Mouse (Mus musculus): ENCODE data around the gene Camk2n1.
A peak's percentile ranks its signal among the peaks of the same experiment; 100 is the strongest.

The Camk2n1 gene

DNA sequence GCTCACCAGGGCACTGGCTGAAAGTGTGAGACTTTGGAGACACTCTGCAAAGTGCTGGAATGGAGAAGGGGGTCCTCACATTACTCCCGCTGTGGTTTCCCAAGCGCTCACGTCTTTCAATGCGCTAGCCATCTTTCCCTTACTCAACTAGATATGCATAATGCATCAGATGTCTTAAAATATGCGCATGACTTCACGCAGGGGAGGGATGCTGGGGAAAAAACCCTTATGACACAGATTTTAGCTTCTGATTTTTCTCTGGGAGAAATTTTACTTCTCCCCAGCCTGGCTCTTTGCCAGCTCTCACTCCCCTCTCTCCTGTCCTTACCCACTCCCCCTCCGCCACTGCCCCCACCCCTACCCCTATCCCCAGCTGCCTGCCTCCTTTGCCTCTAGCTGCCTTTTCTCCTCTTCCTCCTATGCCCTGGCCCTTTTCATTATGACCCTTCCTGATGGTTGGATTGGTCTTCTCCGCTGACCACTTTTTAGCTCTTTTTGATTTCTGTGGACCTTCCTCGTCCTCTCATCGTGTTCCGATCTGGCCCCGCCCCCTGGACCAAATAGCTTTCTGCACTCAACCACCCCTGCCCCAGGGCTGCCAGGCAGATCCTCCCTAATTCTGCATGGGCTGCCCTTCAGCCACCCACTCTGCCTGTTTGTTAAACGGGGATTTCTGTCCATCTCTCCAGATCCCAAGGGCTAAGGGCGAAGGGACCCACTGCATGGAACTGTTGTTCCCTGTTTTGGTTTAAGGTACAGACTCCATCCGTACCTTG lies 6.1 kb upstream of the Camk2n1 start:
- DNase-seq (ENCODE audit: inconsistent ontology term): no peak

DNA sequence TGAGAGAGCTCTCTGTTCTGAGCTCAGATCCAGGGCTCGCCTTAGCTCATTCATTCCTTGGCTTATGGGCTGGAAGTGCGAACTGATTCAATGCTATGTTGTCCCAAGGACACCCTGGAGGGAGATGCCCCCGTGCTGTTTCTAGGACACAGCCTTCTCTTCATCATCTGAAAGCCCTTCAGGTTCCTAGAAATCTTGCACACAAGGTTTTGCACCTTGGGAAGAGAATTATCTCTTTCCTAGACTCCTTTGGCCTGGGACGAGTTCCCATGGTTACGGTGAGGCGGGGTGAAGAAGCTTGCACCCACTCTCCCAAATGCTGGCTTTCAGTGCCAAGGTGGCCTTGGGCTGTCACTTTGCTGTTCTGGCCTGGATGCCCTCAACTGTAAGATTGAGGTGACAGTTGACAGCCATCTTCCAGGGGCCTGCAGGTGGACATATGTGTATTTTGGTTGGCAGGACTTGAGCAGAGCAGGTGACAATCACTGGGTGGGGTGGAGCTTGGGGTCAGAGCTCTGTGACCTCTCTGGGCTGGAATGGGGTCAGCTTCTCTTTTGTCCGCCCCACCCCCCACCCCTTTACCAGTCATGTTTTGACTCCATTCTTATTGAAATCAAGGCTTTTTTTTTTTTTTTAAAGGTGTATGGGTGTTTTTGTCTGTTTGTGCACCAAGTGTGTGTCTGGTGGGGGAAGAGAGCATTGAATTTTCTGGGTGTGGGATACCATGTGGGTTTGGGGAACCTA lies 5.1 kb upstream of the Camk2n1 start:
- DNase-seq (ENCODE audit: inconsistent ontology term): no peak

DNA sequence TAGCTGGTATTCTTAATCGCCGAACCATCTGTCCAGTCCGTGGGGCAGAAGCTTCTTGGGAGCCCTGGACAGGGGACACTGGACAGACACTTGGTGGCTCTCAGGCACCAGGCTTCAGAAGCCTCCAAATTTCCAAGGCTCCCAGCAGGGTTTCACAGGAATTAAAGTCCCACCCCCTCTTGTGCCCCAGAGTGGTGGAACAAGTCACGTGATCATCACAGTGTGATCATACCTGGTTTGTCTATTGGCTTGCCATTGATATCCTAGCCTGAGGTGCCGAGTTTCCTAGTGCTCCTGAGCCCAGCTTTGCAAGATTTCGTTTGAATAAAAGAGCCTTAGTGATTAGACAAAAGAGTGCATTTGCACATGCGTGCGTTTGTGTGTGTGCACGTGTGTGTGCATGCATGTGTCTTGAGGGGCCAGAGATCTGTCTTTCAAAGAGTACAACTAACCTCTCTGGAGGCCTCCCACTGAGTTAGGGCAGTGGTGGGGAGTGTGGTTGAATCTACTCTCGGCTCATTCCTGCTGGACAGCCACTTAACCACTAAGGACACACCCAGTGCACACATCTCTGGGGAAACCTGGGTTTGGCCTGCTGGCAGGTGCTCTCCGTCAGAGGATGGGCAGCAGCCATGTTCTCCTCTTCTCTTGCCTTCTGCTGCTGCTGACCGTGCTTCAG lies 4.3 kb upstream of the Camk2n1 start:
- no peak for DNase-seq (ENCODE audit: inconsistent ontology term)

DNA sequence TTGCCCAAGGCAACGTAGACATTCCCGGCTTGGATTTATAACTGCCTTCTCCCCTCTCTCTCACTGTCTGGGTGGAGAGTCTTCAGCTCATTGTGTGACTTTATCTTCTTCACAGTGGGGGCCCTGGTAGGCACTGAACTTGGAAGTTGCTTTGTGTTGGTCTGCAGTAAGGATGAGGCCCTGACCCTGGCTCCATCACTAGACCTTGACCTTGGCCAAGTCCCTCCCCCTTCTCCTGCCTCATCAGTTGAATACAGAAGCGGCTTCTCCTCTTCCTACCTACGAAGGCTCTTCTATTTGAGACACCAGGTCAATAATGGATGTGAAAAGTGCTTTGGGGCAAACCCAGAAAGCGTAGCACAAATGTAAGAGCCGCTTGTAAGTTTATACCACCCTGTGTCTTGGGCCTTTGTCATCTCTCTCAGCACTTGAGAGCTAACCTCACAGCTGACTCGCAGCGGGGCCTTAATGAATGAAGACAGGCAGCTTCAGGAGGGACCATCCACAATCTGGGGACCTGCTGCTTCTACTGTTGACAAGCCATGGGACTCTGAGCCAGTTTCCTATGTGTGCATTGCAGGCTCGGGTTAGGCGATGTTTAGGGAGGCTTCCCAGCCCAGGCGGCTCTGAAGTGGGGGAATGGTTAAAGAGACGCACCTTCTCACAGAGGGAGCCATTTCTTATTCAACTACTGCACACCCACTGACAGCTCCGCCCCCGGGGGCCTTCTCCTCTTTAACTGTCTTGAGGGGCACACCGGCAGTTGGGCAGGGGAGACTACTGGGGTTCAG lies 1.6 kb upstream of the Camk2n1 start:
- no peak for DNase-seq (ENCODE audit: inconsistent ontology term)

DNA sequence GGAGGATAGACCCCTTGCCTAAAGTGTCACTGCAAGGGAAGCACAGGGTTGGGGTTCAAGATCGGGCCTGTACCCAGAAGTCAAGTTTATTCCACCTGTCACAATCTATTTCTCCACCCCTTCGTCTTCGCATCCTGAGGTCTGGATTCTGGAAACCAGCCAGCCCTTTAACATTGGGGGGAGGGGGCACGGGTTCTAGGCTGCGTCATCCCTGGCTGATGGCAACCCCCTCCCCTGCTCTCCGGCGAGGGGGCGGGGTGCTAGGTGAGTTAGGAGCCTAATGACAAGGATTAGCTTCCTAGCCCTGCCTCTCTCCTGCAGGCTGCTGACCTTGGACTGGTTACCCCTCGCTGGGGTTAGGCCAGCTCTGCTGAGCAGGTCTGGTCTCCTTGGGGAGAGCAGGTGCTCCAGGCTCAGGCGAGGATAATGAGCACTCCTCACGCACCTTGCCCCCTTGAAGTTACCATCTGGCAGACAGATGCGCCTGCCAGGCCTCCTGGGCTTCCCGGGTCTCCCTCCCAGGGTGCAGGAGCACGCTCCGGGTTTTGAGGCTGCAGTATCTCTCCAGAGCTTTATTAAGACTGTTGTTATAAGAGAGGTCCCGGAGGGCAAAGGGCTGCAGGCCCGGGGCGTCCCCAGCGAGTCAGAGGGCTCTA lies 889 bp upstream of the Camk2n1 start:
- no peak for DNase-seq (ENCODE audit: inconsistent ontology term)

DNA sequence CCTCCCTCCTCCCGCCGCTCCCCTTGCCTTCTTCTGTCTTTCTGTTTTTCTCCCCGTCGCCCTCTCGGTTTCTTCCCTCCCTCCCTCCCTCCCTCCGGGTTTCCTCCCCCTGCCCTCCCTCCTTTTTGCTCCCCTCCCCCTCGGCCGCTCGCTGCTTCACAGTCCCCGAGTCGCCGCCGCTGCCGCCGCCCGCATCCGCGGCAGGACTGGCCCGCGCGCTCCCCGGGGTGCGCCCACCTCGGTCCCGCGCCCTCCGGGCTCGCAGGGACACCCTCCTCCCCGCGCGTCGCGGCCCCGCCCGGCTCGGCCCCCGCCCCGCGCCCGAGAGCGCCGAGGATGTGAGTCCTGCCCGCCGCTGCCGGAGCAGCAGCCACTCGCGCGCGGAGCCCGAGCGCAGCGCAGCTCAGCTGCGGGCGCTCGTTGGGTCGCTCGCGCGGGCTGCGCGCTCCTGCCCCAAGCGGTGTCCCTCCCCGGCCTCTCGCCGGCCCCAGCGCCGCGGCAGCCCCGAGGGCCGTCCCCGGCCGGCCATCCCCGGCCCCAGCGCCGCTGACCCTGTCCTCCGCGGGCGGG lies 542 bp downstream of the Camk2n1 start:
- DNase-seq (ENCODE audit: inconsistent ontology term): peak; percentile 82

DNA sequence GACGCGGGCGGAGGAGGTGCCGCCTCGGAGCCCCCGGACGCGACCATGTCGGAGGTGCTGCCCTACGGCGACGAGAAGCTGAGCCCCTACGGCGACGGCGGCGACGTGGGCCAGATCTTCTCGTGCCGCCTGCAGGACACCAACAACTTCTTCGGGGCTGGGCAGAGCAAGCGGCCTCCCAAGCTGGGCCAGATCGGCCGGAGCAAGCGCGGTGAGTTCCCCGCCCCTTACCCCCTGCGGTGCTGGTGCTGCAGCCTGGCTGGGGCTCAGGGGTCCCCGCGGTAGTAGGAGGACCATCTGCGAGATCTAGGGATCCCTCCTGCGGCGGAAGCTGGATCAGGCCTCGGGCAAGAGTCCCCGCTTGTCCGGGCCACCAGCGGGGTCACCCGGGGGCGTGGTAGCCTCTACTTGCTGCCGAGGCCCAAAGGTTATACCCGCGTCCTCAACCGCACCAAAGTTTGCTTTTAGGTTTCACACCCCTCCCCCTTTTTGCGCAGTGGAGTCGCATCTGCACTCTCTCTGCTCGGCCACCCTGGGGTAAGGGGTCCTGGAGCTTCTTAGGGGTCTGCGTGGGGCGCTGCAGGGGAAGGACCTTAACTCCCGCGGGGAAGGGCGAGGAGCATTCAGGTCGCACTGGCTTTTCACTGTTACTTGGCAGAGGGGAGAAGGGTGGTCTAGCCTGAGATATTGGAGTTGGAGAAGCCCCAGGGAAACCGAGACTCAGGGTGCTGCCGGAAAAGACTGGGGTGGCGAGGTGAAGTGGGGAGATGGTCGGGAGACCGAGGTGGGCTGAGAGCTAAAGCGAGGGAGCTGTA lies 1.2 kb downstream of the Camk2n1 start:
- DNase-seq (ENCODE audit: inconsistent ontology term): peak; percentile 68

DNA sequence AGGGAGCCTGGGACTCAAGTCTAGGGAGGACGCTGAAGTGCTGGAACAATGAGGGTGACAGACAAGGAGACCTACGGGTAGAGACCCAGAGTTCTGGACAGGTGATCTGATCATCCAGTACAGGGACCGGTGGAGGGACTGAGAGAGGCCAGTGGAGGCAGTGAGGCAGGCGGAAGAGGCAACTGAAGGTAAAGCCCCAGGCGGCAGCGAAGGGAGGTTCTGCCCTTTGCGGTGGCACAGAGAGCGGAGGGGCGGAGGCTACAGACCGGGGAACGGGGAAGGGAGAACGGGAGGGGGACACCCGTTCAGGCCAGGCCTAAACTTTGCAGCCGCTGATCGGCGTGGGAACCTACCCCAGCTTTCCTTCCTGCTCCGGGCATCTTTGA lies 1.8 kb downstream of the Camk2n1 start:
- peak; percentile 53 for DNase-seq (ENCODE audit: inconsistent ontology term)

DNA sequence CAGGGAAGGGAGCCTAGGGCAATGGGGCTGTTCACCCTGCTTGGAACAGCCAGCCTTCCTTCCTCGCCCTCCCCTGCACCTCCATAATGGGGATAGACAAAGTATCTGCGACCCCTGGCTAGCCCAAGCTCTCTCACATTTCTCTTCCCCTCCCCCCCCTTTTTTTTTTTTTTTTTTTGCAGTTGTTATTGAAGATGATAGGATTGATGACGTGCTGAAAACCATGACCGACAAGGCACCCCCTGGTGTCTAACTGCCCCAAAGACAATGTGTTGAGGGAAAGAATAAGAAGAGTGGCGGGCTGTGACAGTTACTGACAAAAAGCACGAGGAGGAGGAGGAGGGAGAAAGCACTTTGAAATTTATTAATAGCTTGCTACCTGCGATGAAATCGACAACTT lies 2.4 kb downstream of the Camk2n1 start:
- peak; percentile 35 for DNase-seq (ENCODE audit: inconsistent ontology term)

DNA sequence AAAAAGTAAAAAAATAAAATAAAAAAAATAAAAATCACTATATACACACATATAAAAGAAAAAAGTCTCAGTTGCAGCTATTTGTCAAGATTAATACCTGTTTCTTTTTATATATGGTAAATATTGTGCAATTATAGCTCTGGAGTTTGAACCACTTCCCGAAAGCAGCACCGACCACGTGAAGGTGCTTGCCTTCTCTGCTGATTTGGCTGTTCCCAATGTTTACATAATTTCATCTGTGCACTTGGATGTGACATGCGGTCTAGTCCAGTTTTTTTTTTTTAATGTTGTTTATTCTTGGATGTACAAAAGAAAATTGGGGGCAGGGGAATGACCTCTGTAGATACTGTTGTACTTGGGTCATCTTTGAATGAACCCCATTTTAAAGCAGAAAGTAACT lies 3.0 kb downstream of the Camk2n1 start:
- no peak for DNase-seq (ENCODE audit: inconsistent ontology term)

DNA sequence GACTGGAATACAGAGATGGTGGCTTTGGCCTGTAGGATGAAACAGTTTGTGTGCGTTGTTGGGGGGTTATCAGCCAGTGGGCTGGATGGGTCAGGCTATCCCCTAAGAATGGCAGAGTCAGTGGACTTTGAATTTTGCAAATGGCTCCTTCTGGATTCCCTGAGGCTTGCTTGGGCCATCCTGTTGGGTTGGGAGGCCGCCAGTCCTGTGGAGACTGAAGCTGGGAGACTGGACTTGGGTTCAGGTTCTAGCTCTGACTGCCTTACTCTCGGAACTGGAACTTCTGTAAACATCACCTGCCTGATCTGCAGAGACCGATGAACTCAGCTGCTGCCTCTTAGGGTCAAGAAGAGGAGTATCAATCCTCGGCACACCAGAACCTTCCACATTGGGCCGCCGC lies 4.1 kb downstream of the Camk2n1 start:
- no peak for DNase-seq (ENCODE audit: inconsistent ontology term)

DNA sequence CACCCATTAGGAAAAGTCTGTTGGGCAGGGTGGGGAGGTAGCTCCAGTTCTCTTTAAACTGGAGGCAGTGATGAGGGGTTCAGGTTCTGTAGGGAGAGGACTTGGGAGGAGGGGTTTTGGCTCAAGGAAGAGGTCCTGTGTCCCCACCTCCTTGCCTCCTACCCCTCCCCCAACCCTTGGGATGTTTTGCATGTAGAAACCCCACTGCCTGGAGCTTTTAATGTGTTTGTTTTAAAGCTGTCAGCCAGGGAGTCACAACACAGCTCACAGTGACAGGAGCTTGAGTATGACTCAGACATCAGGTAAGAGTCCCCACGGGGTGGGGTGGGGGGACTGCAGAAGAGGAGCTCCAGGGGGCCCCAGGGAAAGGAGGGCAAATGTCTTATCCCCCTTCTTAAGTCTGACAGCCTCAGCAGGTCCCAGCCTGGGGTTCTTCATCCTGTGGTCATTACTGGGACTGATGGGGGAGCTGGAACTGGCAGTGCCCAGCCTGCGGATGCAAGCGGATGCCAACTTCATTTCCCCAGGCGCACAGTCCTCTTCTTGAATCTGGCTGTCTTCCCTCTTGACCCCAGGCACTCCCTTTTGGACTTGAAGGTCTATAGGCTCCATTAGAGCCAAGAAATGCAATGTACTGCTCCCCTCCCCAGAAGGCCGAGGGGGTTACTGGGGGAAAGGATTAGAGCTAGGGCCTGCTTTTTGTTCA lies 4.8 kb downstream of the Camk2n1 start:
- DNase-seq (ENCODE audit: inconsistent ontology term): no peak

DNA sequence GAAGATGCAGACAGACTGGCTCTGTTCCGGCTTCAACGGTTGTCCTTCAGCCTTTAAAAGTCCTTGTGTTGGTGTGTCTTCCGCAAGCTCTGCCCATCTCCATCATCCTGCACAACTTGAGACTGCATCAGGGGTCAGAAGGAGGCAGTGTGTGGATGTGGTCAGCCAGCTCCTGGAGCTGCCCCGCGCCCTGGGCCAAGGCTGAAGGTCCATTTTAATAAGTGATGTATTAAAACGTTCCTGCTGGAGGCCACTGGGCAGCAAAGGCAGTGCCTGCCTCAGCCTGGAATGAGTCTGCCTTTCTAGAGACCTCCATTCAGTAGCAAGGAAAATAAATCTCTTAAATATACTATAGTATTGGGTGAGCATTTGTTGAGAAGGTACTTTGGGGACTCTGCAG lies 5.7 kb downstream of the Camk2n1 start:
- no peak for DNase-seq (ENCODE audit: inconsistent ontology term)

DNA sequence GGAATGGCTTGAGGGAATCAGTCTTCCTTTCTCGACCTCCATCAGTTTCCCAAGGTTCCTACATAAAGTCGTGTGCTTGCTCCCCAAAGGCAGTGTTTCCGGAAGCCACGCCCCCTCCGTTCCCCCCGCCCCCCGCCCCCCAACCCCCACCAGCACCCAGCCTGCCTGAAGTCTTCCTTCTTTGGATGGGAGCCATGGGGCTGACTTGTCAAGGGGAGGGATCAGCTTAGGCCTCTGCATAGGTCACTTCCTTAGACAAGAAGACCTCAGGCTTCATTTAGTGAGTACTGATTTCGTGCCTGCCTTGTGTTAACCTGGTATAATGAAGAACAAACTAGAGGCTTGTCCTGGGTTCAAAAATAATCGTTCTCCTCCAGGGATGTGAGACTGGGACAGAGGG lies 6.8 kb downstream of the Camk2n1 start:
- DNase-seq (ENCODE audit: inconsistent ontology term): no peak

DNA sequence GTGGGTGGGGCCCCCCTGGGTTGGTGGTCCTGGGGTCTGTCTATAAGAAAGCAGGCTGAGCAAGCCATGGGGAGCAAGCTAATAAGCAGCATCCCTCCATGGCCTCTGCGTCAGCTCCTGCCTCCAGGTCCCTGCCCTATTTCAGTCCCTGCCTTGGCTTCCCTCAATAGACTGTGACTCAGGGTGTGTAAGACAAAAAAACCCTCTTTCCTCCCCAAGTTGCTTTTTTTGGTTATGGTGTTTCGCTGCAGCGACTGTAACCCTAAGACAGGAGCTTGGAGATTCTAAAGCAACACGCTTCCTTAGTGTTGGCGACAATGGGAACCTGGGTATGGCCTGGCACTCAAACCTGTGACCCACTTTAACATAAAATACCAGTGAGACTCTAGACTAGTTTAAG lies 7.4 kb downstream of the Camk2n1 start:
- no peak for DNase-seq (ENCODE audit: inconsistent ontology term)

DNA sequence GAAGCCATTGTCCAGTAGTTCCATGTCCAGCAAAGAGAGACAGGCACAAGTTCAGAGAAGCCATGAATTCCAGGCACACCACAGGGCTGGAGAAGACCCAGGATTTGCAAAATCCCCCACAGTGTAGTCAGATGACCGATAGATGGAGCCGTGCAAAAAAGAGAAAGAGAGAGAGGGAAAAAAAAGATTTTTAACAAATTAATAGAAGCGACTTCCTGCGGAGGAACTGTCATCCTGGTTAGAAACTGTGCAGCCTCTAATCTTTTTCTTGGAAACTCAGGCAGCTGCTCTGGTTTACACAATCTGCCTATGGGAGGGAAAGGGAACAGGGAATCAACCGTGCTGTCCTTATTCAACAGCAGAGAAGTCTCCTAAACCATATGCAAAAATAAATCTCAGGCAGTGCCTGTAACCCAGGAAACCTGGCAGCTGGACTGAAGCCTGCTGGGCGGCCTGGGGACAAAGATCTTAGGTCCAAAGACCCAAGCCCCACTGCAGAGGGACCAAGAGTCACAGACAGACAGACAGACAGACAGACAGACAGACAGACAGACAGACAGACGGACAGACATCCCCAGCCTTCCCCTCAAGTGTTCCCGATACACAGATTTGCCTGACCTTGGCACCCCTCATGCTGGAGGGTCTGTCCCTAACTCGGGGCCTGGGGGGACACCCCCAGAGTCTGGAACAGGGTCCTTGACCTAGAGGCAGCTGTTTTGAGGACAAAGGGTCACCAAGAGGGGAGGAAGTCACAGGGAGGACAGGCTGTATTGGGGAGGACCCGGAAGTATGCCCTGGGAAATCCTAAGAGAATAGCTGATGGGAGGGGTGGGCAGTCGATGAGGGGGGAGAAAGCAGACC lies 9.1 kb downstream of the Camk2n1 start:
- DNase-seq (ENCODE audit: inconsistent ontology term): peak; percentile 86

DNA sequence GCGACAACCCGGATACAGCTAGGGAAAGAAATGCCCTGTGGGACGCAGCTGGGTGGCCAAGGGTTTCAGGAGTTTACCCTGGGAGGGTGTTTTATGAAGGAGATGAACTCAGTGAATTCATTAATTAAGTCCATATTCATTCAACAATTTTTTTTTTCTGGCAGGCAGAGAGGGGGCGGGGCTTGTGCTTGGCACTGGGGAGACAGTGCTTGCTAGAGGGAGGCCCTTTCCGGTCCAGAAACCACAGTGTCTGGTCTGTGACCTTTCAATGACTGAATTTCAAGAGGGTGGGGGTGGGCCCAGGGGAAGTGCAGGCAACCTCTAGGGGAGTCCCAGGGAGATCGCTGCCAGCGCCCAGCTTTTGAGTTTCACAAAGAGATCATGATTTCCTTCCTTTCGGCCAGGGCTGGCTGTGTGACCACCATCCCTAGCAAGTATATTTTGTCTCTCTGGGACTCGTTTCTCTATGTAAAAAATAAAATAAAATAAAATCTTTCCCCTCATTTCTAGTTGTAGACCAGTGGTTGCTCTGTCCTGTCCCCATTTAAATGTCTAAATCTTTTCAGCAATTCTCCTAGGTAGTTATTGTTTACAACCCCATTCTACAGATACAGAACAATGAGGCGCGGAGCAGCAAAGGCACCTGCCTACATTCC lies 9.8 kb downstream of the Camk2n1 start:
- peak; percentile 100 for DNase-seq (ENCODE audit: inconsistent ontology term)

Measured in Muller cell, postnatal 12 days (primary cell).